Mouse (Mus musculus): ENCODE data around the gene Pafah1b2. TPM values are rescaled to one million over a fixed set of nuclear protein-coding genes. Genes with fewer than 3 reads are reported as not detected.

Gene Pafah1b2
- polyA plus RNA-seq, 1 experiment from 2014 or later: 314 TPM

GRCm38 (mm10) chr9:46006224-46006623 lies 6.3 kb downstream of the Pafah1b2 start:
- WGBS: 63% methylated on average over 5 of the region's 5 CpGs
- no peak for DNase-seq (ENCODE audit: low spot score)

GRCm38 (mm10) chr9:46004529-46004928 lies 8.0 kb downstream of the Pafah1b2 start:
- H3K9ac ChIP-seq (ENCODE audit: low read length): no peak overlapping the region
- H3K27me3 ChIP-seq (replicated peaks; ENCODE audit: control insufficient read depth, insufficient read depth, low read length): no peaks in the 10 kb centered on the region
- H3K27ac ChIP-seq (ENCODE audit: low read depth, low read length): no peak overlapping the region
- no peak overlapping the region for H3K4me2 ChIP-seq (ENCODE audit: low read length)
- no peaks in the 10 kb centered on the region for H3K4me1 ChIP-seq (ENCODE audit: control insufficient read depth, insufficient read depth, low read length)
- ATAC-seq (no peak), DNase-seq (ENCODE audit: low spot score) (no peak)
- no peaks in the 10 kb centered on the region for H3K36me3 ChIP-seq (ENCODE audit: control insufficient read depth, insufficient read depth, low read length)
- WGBS: 63% methylated on average over 3 of the region's 3 CpGs
- no peaks in the 10 kb centered on the region for H3K9me3 ChIP-seq (replicated peaks; ENCODE audit: control insufficient read depth, low read length)
- H3K4me3 ChIP-seq (ENCODE audit: low read depth, low read length): no peak overlapping the region

More at GRCm38 (mm10) chr9:46006224-46006623, 6.3 kb downstream of the Pafah1b2 start:
- Histone ChIP-seq H3K9me3 (replicated peaks; ENCODE audit: control insufficient read depth, low read length) (no peaks in the 10 kb centered on the region), H3K4me3 (ENCODE audit: low read depth, low read length) (no peak overlapping the region), H3K36me3 (ENCODE audit: control insufficient read depth, insufficient read depth, low read length) (no peaks in the 10 kb centered on the region), H3K27me3 (replicated peaks; ENCODE audit: control insufficient read depth, insufficient read depth, low read length) (no peaks in the 10 kb centered on the region), H3K9ac (ENCODE audit: low read length) (no peak overlapping the region), H3K4me2 (ENCODE audit: low read length) (no peak overlapping the region), H3K27ac (ENCODE audit: low read depth, low read length) (no peak overlapping the region), H3K4me1 (ENCODE audit: control insufficient read depth, insufficient read depth, low read length) (no peaks in the 10 kb centered on the region)
- no peak for ATAC-seq

- Histone ChIP-seq H3K9me3 (replicated peaks; ENCODE audit: control insufficient read depth, low read length) (no peaks in the 10 kb centered on the region), H3K36me3 (ENCODE audit: control insufficient read depth, insufficient read depth, low read length) (no peaks in the 10 kb centered on the region), H3K27ac (ENCODE audit: low read depth, low read length) (no peak overlapping the region), H3K9ac (ENCODE audit: low read length) (no peak overlapping the region), H3K4me1 (ENCODE audit: control insufficient read depth, insufficient read depth, low read length) (no peaks in the 10 kb centered on the region), H3K4me3 (ENCODE audit: low read depth, low read length) (no peak overlapping the region), H3K4me2 (ENCODE audit: low read length) (no peak overlapping the region), H3K27me3 (replicated peaks; ENCODE audit: control insufficient read depth, insufficient read depth, low read length) (no peaks in the 10 kb centered on the region)
- DNase-seq (ENCODE audit: low spot score) (peak; percentile 87), ATAC-seq (peak; percentile 44; the same call in 1 of the 2 replicates)
- 10% methylated on average over 7 of the region's 7 CpGs for WGBS
Measured at GRCm38 (mm10) chr9:46003729-46004128, 8.8 kb downstream of the Pafah1b2 start.

DNA sequence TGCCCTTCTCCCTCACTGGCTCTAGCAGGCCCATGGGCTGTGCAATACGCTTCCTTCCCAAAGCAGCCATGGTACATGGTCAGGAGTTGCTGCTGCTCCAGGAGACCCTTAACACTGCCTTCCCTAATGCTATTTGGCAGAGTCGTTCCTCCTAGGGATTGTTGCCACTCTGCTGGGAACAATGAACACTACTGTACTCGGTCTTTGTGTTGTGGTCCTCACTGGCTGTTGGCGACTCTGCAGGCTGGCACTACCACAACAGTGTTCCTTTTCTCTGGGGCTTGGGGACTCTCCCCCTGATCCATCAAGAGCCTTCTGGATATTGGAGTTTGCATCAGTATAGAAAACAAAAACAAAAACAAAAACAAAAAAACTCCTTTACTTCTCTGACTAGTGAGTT lies 13.5 kb downstream of the Pafah1b2 start:
- H3K27me3 ChIP-seq (replicated peaks; ENCODE audit: control insufficient read depth, insufficient read depth, low read length): no peaks in the 10 kb centered on the region
- WGBS: 52% methylated on average over 4 of the region's 4 CpGs
- H3K4me3 ChIP-seq (ENCODE audit: low read depth, low read length): no peak overlapping the region
- no peaks in the 10 kb centered on the region for H3K4me1 ChIP-seq (ENCODE audit: control insufficient read depth, insufficient read depth, low read length)
- no peaks in the 10 kb centered on the region for H3K9me3 ChIP-seq (replicated peaks; ENCODE audit: control insufficient read depth, low read length)
- ATAC-seq (no peak), DNase-seq (ENCODE audit: low spot score) (no peak)
- H3K9ac ChIP-seq (ENCODE audit: low read length): no peak overlapping the region
- H3K27ac ChIP-seq (ENCODE audit: low read depth, low read length): no peak overlapping the region
- no peaks in the 10 kb centered on the region for H3K36me3 ChIP-seq (ENCODE audit: control insufficient read depth, insufficient read depth, low read length)
- H3K4me2 ChIP-seq (ENCODE audit: low read length): no peak overlapping the region

GRCm38 (mm10) chr9:45985229-45985567 lies 27.3 kb downstream of the Pafah1b2 start:
- Histone ChIP-seq H3K4me1 (ENCODE audit: control insufficient read depth, insufficient read depth, low read length) (peaks cover 17% of the 10 kb centered on the region), H3K27me3 (replicated peaks; ENCODE audit: control insufficient read depth, insufficient read depth, low read length) (no peaks in the 10 kb centered on the region), H3K27ac (ENCODE audit: low read depth, low read length) (peak overlapping the region; percentile 94), H3K9ac (ENCODE audit: low read length) (peak overlapping the region; percentile 95), H3K9me3 (replicated peaks; ENCODE audit: control insufficient read depth, low read length) (no peaks in the 10 kb centered on the region), H3K4me3 (ENCODE audit: low read depth, low read length) (peak overlapping the region; percentile 99), H3K36me3 (ENCODE audit: control insufficient read depth, insufficient read depth, low read length) (peaks cover 8% of the 10 kb centered on the region; the same call in 1 of the 2 replicates), H3K4me2 (ENCODE audit: low read length) (peak overlapping the region; percentile 84)
- DNase-seq (ENCODE audit: low spot score) (peak; percentile 83), ATAC-seq (peak; percentile 72)
- WGBS: 2% methylated on average over 4 of the region's 4 CpGs

DNA sequence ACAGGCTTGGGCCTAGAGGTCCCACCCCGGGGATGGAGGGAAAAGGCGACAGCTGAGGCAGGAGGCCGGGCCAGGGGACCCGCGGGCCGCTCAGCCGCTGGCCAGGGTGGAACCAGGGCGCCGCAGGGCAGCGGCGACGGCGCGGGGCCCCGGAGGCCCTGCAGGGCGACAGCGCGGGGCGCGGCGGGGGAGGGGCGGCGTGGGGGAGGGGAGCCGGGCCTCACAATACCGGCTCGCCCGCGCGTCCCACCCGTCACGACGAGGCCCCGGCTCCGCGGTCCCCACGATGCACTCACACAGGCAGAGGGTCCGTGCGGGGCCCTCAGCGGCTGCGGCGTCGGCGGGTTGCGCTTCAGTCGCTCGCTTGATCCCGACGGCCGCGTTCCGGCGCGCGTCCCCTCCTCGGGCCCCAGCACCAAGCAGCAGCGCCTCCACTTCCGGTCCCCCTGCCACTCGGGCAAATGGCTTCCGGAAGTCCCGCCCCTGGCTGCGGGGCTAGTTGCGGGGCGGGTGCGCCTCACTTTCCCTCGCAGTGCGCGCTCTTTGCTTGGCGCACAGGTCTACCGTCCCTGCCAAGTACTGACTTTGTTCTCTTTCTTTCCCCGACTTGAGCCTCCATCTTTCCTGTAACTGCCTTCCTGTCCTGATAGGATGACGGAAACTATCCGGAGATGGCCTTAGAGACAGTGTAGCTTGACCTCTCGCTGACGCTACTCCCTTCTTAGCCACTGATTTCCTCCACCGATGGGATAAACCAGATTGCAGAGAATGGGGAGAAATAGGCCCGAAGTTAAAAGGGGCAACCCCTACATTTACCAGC lies 27.9 kb downstream of the Pafah1b2 start:
- H3K27ac ChIP-seq (ENCODE audit: low read depth, low read length): peak overlapping the region; percentile 94
- peak; percentile 96 for ATAC-seq
- peaks cover 17% of the 10 kb centered on the region for H3K4me1 ChIP-seq (ENCODE audit: control insufficient read depth, insufficient read depth, low read length)
- H3K4me3 ChIP-seq (ENCODE audit: low read depth, low read length): peak overlapping the region; percentile 99
- H3K9me3 ChIP-seq (replicated peaks; ENCODE audit: control insufficient read depth, low read length): no peaks in the 10 kb centered on the region
- no peaks in the 10 kb centered on the region for H3K27me3 ChIP-seq (replicated peaks; ENCODE audit: control insufficient read depth, insufficient read depth, low read length)
- peak overlapping the region; percentile 84 for H3K4me2 ChIP-seq (ENCODE audit: low read length)
- H3K36me3 ChIP-seq (ENCODE audit: control insufficient read depth, insufficient read depth, low read length): peaks cover 8% of the 10 kb centered on the region; the same call in 1 of the 2 replicates
- peak overlapping the region; percentile 95 for H3K9ac ChIP-seq (ENCODE audit: low read length)
- DNase-seq (ENCODE audit: low spot score): peak; percentile 97
- WGBS: under 1% methylated on average over 60 of the region's 76 CpGs

- Histone ChIP-seq H3K9me3 (replicated peaks; ENCODE audit: control insufficient read depth, low read length) (no peaks in the 10 kb centered on the region), H3K4me1 (ENCODE audit: control insufficient read depth, insufficient read depth, low read length) (peaks cover 17% of the 10 kb centered on the region), H3K27ac (ENCODE audit: low read depth, low read length) (peak overlapping the region; percentile 94), H3K4me3 (ENCODE audit: low read depth, low read length) (peak overlapping the region; percentile 99), H3K27me3 (replicated peaks; ENCODE audit: control insufficient read depth, insufficient read depth, low read length) (no peaks in the 10 kb centered on the region), H3K9ac (ENCODE audit: low read length) (peak overlapping the region; percentile 95), H3K4me2 (ENCODE audit: low read length) (peak overlapping the region; percentile 84), H3K36me3 (ENCODE audit: control insufficient read depth, insufficient read depth, low read length) (peaks cover 8% of the 10 kb centered on the region; the same call in 1 of the 2 replicates)
- 2% methylated on average over 23 of the region's 23 CpGs for WGBS
- ATAC-seq: peak; percentile 5; the same call in 1 of the 2 replicates
- DNase-seq (ENCODE audit: low spot score): peak; percentile 30
Measured at GRCm38 (mm10) chr9:45983676-45984408, 28.6 kb downstream of the Pafah1b2 start.

DNA sequence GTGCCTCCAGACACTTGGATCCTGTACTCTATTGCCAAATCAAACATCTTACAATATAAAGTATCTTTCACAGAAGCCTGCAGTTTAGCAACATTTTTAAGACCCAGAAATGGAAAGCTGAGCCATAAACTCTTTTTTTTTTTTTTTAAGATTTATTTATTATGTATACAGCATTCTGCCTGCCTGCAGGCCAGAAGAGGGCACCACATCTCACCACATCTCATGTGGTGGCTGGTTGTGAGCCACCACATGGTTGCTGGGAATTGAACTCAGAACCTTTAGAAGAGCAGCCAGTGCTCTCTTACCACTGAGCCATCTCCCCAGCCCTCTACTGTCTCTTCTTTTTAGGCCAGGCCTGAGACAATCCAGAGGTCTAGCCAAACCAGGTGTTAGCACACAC lies 31.2 kb downstream of the Pafah1b2 start:
- no peak overlapping the region for H3K27ac ChIP-seq (ENCODE audit: low read depth, low read length)
- H3K4me3 ChIP-seq (ENCODE audit: low read depth, low read length): no peak overlapping the region
- ATAC-seq (no peak), DNase-seq (ENCODE audit: low spot score) (no peak)
- no peaks in the 10 kb centered on the region for H3K27me3 ChIP-seq (replicated peaks; ENCODE audit: control insufficient read depth, insufficient read depth, low read length)
- no peak overlapping the region for H3K9ac ChIP-seq (ENCODE audit: low read length)
- H3K36me3 ChIP-seq (ENCODE audit: control insufficient read depth, insufficient read depth, low read length): peaks cover 18% of the 10 kb centered on the region
- H3K4me2 ChIP-seq (ENCODE audit: low read length): no peak overlapping the region
- H3K4me1 ChIP-seq (ENCODE audit: control insufficient read depth, insufficient read depth, low read length): peaks cover 17% of the 10 kb centered on the region
- no peaks in the 10 kb centered on the region for H3K9me3 ChIP-seq (replicated peaks; ENCODE audit: control insufficient read depth, low read length)

- DNase-seq (ENCODE audit: low spot score) (no peak), ATAC-seq (no peak)
- H3K4me1 ChIP-seq (ENCODE audit: control insufficient read depth, insufficient read depth, low read length): peaks cover 17% of the 10 kb centered on the region
- H3K27ac ChIP-seq (ENCODE audit: low read depth, low read length): no peak overlapping the region
- no peaks in the 10 kb centered on the region for H3K9me3 ChIP-seq (replicated peaks; ENCODE audit: control insufficient read depth, low read length)
- no peak overlapping the region for H3K9ac ChIP-seq (ENCODE audit: low read length)
- no peaks in the 10 kb centered on the region for H3K27me3 ChIP-seq (replicated peaks; ENCODE audit: control insufficient read depth, insufficient read depth, low read length)
- H3K4me3 ChIP-seq (ENCODE audit: low read depth, low read length): no peak overlapping the region
- 88% methylated on average over 1 of the region's 1 CpGs for WGBS
- H3K4me2 ChIP-seq (ENCODE audit: low read length): no peak overlapping the region
- peaks cover 23% of the 10 kb centered on the region for H3K36me3 ChIP-seq (ENCODE audit: control insufficient read depth, insufficient read depth, low read length)
Measured at GRCm38 (mm10) chr9:45980611-45981010, 31.9 kb downstream of the Pafah1b2 start.

All from forebrain, embryonic 14.5 days (tissue).